Mouse (Mus musculus) hindbrain, embryonic 13.5 days (tissue): ENCODE measurements around the gene Pard3. TPM values are rescaled to one million over a fixed set of nuclear protein-coding genes. Genes with fewer than 3 reads are reported as not detected.
A peak's percentile ranks its signal among the peaks of the same experiment; 100 is the strongest.

Experiments used
- ATAC-seq: fragments of 200-750 bp; cut with Nextera tagmentation; 2 replicates; pipeline ENCODE4 v1.8.0; 2017; ENCODE audit warnings: moderate TSS enrichment; ENCODE audit not compliant: low FRiP score
- H3K27ac ChIP-seq: fragments of 300-500 bp; sonication (generic); 2 replicates; pipeline ENCODE4 v1.5.1; 2015; ENCODE audit warnings: inconsistent platforms, mild to moderate bottlenecking, moderate library complexity
- H3K27me3 ChIP-seq: fragments of 300-500 bp; sonication (generic); 2 replicates; pipeline ENCODE4 v1.6.1; 2015; ENCODE audit warnings: mild to moderate bottlenecking, inconsistent platforms
- H3K36me3 ChIP-seq: fragments of 300-500 bp; sonication (generic); 2 replicates; pipeline ENCODE4 v1.6.1; 2015; ENCODE audit warnings: mild to moderate bottlenecking, inconsistent platforms
- H3K4me1 ChIP-seq: fragments of 300-500 bp; sonication (generic); replicated peaks from 2 replicates; pipeline ENCODE4 v1.6.1; 2015; ENCODE audit warnings: inconsistent platforms
- H3K4me2 ChIP-seq: fragments of 300-500 bp; sonication (generic); 2 replicates; pipeline ENCODE4 v1.6.1; 2015; ENCODE audit warnings: inconsistent platforms, mild to moderate bottlenecking, moderate library complexity
- H3K4me3 ChIP-seq: fragments of 300-500 bp; sonication (generic); 2 replicates; pipeline ENCODE4 v1.5.1; 2015; ENCODE audit warnings: mild to moderate bottlenecking, inconsistent platforms
- H3K9ac ChIP-seq: fragments of 300-500 bp; sonication (generic); 2 replicates; pipeline ENCODE4 v1.6.1; 2015; ENCODE audit warnings: mild to moderate bottlenecking, inconsistent platforms
- H3K9me3 ChIP-seq: fragments of 300-500 bp; sonication (generic); 2 replicates; pipeline ENCODE4 v1.6.1; 2016; ENCODE audit warnings: inconsistent platforms
- WGBS: fragments of 180-500 bp; shearing (Covaris S2); methylation state at CpG from one replicate; pipeline ENCODE4 v1.1.7; 2015; 5-methylcytosine and 5-hydroxymethylcytosine counted together
- polyA plus RNA-seq: library from polyadenylated mRNA; unstranded; fragments of >200 nt; fragmentation: Nextera tagmentation; extraction: Ambion mirVana; gene quantifications from 2 replicates; pipeline ENCODE4 v1.2.1, GENCODE M21; 2015

Gene Pard3
- polyA plus RNA-seq, 1 experiment from 2014 or later = 22.5 TPM

- no peaks in the 10 kb centered on the region for H3K27me3 ChIP-seq
- H3K4me3 ChIP-seq = no peak overlapping the region
- H3K36me3 ChIP-seq = no peaks in the 10 kb centered on the region
- H3K4me1 ChIP-seq = peaks cover 10% of the 10 kb centered on the region
- no peak overlapping the region for H3K27ac ChIP-seq
- no peak for ATAC-seq
- no peaks in the 10 kb centered on the region for H3K9me3 ChIP-seq
- no peak overlapping the region for H3K9ac ChIP-seq
- H3K4me2 ChIP-seq = no peak overlapping the region
- 37% methylated on average over 6 of the region's 6 CpGs for WGBS
Observed at GRCm38 (mm10) chr8:127491963-127492362, 428.3 kb downstream of the Pard3 start.

GRCm38 (mm10) chr8:127495226-127495780 lies 431.6 kb downstream of the Pard3 start:
- 58% methylated on average over 4 of the region's 4 CpGs for WGBS
- Histone ChIP-seq H3K9me3 (no peaks in the 10 kb centered on the region), H3K4me2 (no peak overlapping the region), H3K27ac (no peak overlapping the region), H3K36me3 (no peaks in the 10 kb centered on the region), H3K27me3 (no peaks in the 10 kb centered on the region), H3K9ac (no peak overlapping the region), H3K4me1 (peaks cover 21% of the 10 kb centered on the region), H3K4me3 (no peak overlapping the region)
- ATAC-seq = no peak

- Histone ChIP-seq H3K4me1 (peaks cover 32% of the 10 kb centered on the region), H3K27me3 (no peaks in the 10 kb centered on the region), H3K4me3 (no peak overlapping the region), H3K36me3 (no peaks in the 10 kb centered on the region), H3K9ac (no peak overlapping the region), H3K4me2 (no peak overlapping the region), H3K9me3 (no peaks in the 10 kb centered on the region), H3K27ac (peak overlapping the region; percentile 78)
- 14% methylated on average over 13 of the region's 13 CpGs for WGBS
- peak; percentile 51; the same call in 1 of the 2 replicates for ATAC-seq
Observed at GRCm38 (mm10) chr8:127498997-127499719, 435.5 kb downstream of the Pard3 start.

- WGBS = 55% methylated on average over 13 of the region's 13 CpGs
- no peak overlapping the region for H3K4me3 ChIP-seq
- H3K9ac ChIP-seq = 0 out of 2 replicates have a peak overlapping the region, but pooled peaks have one; percentile 5
- peak overlapping the region; percentile 19 for H3K4me2 ChIP-seq
- H3K27me3 ChIP-seq = no peaks in the 10 kb centered on the region
- H3K9me3 ChIP-seq = no peaks in the 10 kb centered on the region
- H3K4me1 ChIP-seq = peaks cover 32% of the 10 kb centered on the region
- ATAC-seq = no peak
- H3K27ac ChIP-seq = peak overlapping the region; percentile 78
- no peaks in the 10 kb centered on the region for H3K36me3 ChIP-seq
Observed at GRCm38 (mm10) chr8:127499720-127500114, 436.0 kb downstream of the Pard3 start.

GRCm38 (mm10) chr8:127500206-127500605 lies 436.5 kb downstream of the Pard3 start:
- Histone ChIP-seq H3K4me1 (peaks cover 32% of the 10 kb centered on the region), H3K27ac (peak overlapping the region; percentile 78), H3K27me3 (no peaks in the 10 kb centered on the region), H3K9ac (0 out of 2 replicates have a peak overlapping the region, but pooled peaks have one; percentile 5), H3K4me2 (peak overlapping the region; percentile 19), H3K4me3 (no peak overlapping the region), H3K36me3 (no peaks in the 10 kb centered on the region), H3K9me3 (no peaks in the 10 kb centered on the region)
- ATAC-seq = no peak
- WGBS = 4% methylated on average over 7 of the region's 7 CpGs

GRCm38 (mm10) chr8:127501756-127502155 lies 438.1 kb downstream of the Pard3 start:
- 100% methylated on average over 1 of the region's 1 CpGs for WGBS
- Histone ChIP-seq H3K27ac (no peak overlapping the region), H3K9me3 (no peaks in the 10 kb centered on the region), H3K4me2 (no peak overlapping the region), H3K36me3 (no peaks in the 10 kb centered on the region), H3K9ac (no peak overlapping the region), H3K4me3 (no peak overlapping the region), H3K27me3 (no peaks in the 10 kb centered on the region), H3K4me1 (peaks cover 32% of the 10 kb centered on the region)
- no peak for ATAC-seq

GRCm38 (mm10) chr8:127505286-127505685 lies 441.6 kb downstream of the Pard3 start:
- Histone ChIP-seq H3K27ac (no peak overlapping the region), H3K4me3 (no peak overlapping the region), H3K9ac (no peak overlapping the region), H3K4me1 (peaks cover 14% of the 10 kb centered on the region), H3K9me3 (no peaks in the 10 kb centered on the region), H3K27me3 (no peaks in the 10 kb centered on the region), H3K36me3 (no peaks in the 10 kb centered on the region), H3K4me2 (no peak overlapping the region)
- no peak for ATAC-seq
- 92% methylated on average over 1 of the region's 1 CpGs for WGBS

- Histone ChIP-seq H3K36me3 (no peaks in the 10 kb centered on the region), H3K9ac (no peak overlapping the region)
- WGBS = 96% methylated on average over 1 of the region's 1 CpGs
Observed at GRCm38 (mm10) chr8:127506336-127506735, 442.6 kb downstream of the Pard3 start.

GRCm38 (mm10) chr8:127511341-127511740 lies 447.6 kb downstream of the Pard3 start:
- Histone ChIP-seq H3K9ac (no peak overlapping the region), H3K27me3 (no peaks in the 10 kb centered on the region), H3K4me1 (peaks cover 18% of the 10 kb centered on the region; the same call in 1 of the 2 replicates), H3K36me3 (no peaks in the 10 kb centered on the region), H3K4me3 (no peak overlapping the region), H3K4me2 (no peak overlapping the region), H3K9me3 (no peaks in the 10 kb centered on the region), H3K27ac (no peak overlapping the region; the same call in 1 of the 2 replicates)
- WGBS = 68% methylated on average over 1 of the region's 1 CpGs
- no peak for ATAC-seq

More at GRCm38 (mm10) chr8:127506336-127506735, 442.6 kb downstream of the Pard3 start:
- Histone ChIP-seq H3K4me3 (no peak overlapping the region), H3K27me3 (no peaks in the 10 kb centered on the region), H3K4me2 (no peak overlapping the region), H3K4me1 (0 out of 2 replicates have a peak, but pooled peaks cover 5% of the 10 kb centered on the region), H3K9me3 (no peaks in the 10 kb centered on the region), H3K27ac (no peak overlapping the region)
- no peak for ATAC-seq

GRCm38 (mm10) chr8:127512001-127512573 lies 448.4 kb downstream of the Pard3 start:
- H3K27ac ChIP-seq = no peak overlapping the region

GRCm38 (mm10) chr8:127512580-127512979 lies 448.9 kb downstream of the Pard3 start:
- no peaks in the 10 kb centered on the region for H3K9me3 ChIP-seq
- H3K27ac ChIP-seq = no peak overlapping the region
- H3K4me3 ChIP-seq = no peak overlapping the region
- H3K36me3 ChIP-seq = no peaks in the 10 kb centered on the region
- peaks cover 18% of the 10 kb centered on the region; the same call in 1 of the 2 replicates for H3K4me1 ChIP-seq
- WGBS = 45% methylated on average over 4 of the region's 4 CpGs
- no peak for ATAC-seq
- H3K27me3 ChIP-seq = no peaks in the 10 kb centered on the region
- H3K9ac ChIP-seq = no peak overlapping the region
- H3K4me2 ChIP-seq = no peak overlapping the region

More at GRCm38 (mm10) chr8:127512001-127512573, 448.4 kb downstream of the Pard3 start:
- H3K9ac ChIP-seq = no peak overlapping the region
- no peaks in the 10 kb centered on the region for H3K27me3 ChIP-seq
- WGBS = 15% methylated on average over 1 of the region's 1 CpGs
- H3K36me3 ChIP-seq = no peaks in the 10 kb centered on the region
- no peak for ATAC-seq
- H3K4me2 ChIP-seq = no peak overlapping the region
- no peaks in the 10 kb centered on the region for H3K9me3 ChIP-seq
- no peak overlapping the region for H3K4me3 ChIP-seq
- peaks cover 18% of the 10 kb centered on the region; the same call in 1 of the 2 replicates for H3K4me1 ChIP-seq
